Mouse (Mus musculus): Measurements from ENCODE around the gene Zfp784. TPM values are rescaled to one million over a fixed set of nuclear protein-coding genes. Genes with fewer than 3 reads are reported as not detected.
"Not testable (repeated sequence)": the region's sequence is repeated elsewhere in the genome, so short reads cannot be mapped to it uniquely, and the experiment has no call there.

Gene Zfp784
- total RNA-seq (2021) = 1 to 10 TPM; 2.6 to 3.4 TPM
- long read RNA-seq, experiment 1, partial matches to known transcripts = 0 of 7 reads
- long read RNA-seq, experiment 1, other reads (novel, unspliced or antisense) = 3 of 7 reads
- long read RNA-seq, experiment 2, partial matches to known transcripts = 0 of 8 reads
- long read RNA-seq, experiment 2, other reads (novel, unspliced or antisense) = 4 of 8 reads

DNA sequence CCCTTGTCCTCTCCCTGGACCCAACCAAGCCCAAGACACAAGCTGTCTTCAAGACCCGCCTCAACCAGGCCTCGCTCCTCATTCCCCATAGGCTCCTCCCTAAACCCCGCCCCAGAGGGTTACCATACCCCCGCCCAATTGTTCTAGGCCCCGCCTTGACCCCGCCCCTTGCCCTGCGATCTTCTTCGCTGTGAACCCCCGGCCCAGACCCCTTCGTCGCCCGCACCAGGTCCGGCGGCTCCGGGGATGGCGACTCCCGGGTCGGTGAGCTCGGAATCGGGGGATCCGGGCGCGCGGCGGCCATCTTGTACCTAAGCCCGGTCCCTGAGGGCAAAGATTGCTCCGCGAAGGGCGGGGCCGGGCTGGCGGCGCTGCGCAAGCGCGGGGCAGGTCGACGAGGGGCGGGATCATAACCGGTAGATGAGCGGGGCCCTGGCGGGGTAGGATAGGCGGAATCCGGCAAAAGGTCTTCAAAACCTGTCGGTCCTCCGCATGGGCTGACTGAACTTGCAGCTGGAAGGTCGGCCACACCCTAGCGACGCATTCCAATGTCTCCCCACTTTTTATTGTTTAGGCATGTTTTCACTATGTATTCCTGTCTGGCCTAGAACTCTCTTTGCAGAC is at the start of gene Zfp784:
Gene Zfp784 (minus strand): TSS at position 338 of the 624 bp plus-strand sequence.
- DNase-seq = peak; percentile 92

DNA sequence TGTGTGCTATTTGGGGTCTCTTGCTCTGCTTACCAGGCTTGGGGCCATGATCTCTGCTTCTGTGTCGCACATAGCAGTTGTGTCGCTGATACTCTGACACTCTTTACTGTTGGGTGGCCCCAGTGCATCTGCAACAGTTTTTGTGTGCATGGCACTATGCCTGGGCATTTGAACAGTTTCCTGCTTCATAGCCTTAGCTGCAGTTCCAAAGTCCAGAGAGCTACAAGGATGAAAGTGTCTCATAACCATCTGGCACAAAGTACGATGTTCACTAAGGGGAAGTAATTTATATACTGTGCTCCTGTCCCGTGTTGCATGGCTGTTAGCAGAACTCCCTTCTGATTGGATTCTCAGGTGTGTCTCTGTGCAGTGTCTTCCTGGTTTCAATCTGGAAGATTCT is 49.6 kb upstream of the Zfp784 start:
- no peak for DNase-seq

DNA sequence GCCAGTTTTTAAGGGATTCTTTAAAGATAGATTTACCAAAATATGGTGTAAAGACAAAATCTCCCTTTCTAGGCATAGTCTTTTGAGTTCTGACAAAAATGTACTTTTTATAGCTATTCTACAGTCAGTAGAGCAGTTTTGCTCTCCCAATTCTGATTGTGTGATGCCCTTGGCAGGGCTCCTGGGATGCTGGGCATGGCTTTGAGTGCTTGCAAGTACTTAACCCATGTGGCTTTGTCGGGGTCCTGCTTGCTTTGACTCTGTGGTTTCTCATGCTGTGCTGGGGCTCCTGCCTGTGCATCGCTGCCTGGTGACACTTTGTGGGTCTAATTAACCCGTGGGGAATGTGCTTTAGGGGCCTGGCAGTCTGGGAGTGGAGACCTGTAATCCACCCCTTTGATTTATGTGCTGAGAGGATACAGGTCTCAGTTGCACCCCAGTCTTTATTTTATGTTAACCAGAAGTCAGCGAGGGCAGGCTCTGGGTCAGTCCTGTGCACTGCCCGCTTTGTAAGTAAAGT is 48.7 kb upstream of the Zfp784 start:
- DNase-seq = no peak

DNA sequence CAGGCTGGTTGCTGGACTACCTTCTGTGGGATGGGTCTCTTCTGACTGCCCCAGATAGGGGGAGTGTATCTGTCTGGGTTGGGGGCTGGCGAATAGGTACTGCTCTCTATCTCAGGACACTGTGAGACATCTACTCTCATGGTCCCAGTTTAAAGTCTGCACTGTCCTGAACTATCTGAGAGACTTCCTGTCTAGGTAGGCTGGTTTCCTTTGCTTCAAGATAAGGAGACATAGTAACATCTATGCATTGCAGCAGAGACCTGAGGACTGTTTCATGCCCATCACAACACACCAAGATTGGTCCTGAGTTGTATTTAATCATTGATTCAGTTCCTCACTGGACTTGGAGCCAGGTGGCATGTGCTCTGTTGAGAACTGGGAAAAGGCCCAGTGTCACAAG is 47.3 kb upstream of the Zfp784 start:
- DNase-seq = no peak

DNA sequence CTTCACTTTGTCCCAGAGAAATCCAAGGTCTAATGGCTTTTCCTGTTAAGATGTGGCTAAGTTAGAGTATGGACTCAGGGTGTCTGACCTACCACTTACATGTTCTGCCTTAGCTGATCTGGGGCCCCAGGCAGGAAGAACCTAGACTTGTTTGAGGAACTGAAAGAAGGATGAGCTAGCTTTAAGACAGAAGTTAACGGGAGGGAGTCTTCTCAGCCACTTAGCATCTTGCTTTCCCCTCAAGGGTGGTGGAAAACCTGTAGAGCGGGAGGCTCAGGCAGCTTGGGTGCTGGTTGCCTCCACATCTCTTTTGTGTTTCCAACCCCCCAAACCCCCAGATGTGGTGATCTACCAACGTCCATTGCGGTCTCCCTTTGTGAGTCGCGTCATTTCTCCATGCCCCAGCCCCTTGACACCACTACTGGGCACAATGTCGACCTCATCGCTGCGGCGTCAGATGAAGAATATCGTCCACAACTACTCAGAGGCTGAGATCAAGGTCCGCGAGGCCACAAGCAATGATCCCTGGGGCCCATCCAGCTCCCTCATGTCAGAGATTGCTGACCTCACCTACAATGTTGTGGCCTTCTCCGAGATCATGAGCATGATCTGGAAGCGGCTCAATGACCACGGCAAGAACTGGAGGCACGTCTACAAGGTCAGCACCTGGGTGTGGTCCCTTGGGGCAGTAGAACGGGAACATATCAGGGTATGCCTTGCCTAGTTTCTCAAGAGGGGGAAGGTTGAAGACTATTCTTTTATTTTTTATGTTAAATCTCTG is 45.3 kb upstream of the Zfp784 start:
- DNase-seq = no peak

DNA sequence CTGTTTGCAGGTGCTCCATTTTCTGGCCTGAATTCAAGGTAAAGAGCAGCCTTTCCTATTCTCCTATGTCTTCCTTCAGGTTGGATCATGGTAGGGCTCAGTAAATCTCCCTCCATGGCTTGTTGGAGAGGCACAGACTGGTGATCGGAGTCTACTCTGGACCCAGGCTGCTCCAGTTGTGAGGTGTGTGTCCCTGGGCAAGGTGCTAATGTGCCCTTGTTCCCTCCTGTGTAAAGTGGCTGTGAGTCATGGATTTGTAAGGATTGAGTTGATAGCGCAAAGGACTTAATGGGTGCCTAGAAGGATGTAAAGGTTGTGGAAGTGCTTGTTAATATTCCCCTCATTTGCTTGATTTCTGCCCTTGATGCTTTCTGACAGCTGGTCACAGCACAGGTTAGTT is 43.7 kb upstream of the Zfp784 start:
- no peak for DNase-seq

DNA sequence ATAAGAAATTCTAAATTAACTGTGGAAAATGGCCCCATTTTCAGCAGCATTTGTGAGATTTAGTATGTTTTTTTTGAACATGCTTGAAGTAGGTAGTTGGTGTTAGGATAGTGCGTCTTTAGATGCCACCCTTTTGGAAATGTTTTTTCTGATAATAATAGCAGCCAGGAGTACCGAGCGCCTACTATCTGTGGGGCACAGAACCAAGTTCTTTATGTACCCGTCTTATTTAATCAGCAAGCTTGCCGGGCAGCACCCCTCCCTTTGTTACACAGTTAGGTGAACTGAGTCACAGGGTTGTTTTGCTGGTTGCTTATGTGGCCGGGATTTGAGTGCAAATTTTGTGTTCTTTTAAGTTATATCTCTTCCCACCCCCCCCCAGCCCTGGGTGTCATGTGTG is 43.0 kb upstream of the Zfp784 start:
- DNase-seq = no peak

DNA sequence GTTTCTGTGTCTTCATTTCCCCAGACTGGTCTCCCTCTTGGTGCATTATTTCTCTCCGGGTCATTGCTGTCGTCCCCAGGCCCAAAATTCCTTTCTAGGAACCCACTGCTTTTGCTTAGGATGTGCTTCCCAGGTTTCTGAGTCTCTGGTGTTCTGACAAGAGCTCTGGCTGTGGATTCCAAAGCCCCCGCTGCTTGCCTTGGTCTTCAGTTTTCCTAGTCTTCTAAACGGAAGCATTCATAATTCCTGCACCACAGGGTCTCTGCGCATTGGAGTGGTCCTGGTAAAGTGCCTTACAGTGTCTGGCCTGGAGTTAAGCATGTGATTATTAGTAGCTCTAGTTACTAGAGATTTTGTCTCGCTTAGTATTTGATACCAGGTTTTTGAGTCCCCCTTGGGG is 42.6 kb upstream of the Zfp784 start:
- DNase-seq = no peak

DNA sequence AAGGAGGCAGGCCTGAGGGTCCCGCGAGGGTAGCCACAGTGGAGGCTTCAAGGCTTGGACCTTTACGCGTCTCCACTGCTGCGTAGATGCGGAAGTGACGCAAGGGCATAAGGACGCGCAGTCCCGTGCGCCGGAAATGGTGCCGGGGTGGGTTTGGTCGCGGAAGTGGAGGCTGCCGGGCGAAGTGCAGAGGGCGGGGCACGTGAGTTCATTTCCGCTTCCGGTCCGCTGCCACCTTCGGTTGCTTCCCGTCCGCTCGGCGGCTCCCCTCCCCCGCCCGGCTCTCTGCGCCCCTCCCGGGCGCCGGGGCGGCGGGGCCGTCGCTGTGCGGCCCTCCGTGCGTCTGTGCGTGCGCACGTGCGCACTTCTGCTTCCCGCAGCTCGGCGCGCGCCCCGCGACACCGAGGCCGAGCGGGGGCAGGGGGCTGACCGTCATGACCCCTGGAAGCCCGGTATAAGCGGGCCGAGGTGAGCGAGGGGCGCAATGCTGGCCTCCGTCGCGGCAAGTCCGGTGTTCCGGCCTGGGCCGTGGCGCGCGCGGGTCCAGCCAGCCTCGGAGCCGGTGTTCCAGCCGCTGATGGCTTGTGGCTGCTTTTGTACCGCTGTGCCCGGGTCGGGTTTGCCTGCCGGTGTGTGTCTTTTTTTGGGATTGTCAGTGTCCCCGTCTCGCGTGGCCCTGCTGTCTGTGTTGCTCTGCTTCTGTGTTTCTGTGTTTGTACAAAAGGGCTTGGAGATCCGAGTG is 41.9 kb upstream of the Zfp784 start, which contains the start of gene Epn1:
Gene Epn1 (plus strand): TSS at position 226 of the 742 bp plus-strand sequence.
- DNase-seq = peak; percentile 96

DNA sequence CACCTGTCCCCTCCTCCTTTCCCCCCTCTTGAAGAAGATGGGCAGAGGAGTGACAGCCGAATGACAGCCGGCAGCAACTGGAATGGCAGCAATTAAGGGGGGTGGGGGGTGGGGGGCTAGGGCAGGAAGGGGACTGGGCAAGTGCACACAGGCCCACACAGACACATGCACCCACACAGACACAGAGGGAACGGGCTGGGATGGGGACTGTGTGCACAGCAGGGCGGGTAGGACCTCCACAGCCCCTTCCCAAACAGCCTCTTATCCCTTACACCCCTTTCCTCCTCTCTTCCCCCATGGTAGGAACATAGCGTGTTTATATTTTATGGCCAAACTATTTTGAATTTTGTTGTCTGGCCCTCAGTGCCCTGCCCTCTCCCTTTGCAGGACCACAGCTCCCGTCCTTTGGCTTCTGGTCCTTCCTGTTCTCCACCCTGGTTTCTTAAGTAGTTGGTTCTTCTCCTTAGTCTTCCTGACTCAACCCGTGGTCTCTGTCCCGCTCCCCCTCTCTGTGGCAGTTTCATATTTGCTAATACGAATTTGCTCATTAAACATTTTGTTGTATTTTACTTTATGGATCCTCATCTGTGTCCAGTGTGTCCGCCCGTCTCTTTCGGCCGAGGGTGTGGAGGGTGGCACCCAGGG is 41.2 kb upstream of the Zfp784 start:
- not testable (repeated sequence) for DNase-seq

DNA sequence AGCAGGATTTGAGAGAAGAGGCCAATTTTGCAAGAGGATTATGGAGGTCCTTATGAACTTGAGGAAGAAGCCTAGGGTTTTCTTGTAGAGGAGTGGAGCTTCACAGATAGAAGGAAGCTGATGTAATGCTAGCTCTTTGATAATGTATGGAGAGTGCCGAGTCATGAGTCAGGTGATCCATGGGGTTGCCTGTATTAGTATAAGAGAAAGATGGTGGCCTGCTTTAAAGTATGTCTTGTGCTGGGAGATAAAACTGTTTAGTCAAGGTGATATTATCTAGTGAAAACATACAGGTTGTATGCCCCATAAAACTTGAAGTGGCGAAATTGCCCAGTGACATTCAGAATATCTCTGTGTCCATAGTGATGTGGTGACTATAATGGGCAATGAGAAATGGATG is 38.7 kb upstream of the Zfp784 start:
- DNase-seq = no peak

DNA sequence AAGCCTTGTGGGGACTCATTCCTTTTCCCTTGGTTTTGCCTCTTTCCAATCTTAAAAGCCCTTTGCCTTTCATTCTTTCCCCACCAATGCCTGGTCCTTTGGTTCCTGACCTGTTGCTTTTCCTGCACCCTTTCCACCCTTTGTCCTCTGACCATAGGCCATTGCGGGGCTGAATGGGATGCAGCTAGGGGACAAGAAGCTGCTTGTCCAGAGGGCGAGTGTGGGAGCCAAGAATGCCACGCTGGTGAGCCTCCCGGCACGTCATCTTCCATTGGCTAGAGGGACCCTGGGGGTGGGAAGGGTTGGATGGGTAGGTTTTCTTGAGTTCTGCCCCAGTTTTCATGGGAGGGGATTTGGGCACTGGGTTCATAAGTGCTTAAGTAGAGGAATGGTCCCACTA is 36.7 kb upstream of the Zfp784 start:
- DNase-seq = no peak

DNA sequence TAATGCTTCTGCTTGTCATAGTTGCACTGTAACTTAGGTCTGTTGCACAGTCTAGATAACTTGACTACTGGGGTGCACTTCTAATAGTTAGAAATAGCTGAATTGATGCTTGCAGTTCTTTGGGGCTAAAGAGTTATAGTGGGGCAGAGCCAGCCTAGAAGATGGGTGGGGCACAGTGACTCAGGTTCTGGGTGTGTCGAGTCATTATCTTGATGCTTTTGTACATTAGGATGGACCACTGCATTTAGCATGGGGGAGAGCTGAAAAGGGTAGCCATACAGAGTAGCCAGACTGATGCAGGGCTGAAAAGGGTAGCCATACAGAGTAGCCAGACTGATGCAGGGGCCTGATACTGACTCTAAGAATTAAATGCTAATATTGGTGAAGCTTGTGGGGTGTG is 35.3 kb upstream of the Zfp784 start:
- DNase-seq = no peak

DNA sequence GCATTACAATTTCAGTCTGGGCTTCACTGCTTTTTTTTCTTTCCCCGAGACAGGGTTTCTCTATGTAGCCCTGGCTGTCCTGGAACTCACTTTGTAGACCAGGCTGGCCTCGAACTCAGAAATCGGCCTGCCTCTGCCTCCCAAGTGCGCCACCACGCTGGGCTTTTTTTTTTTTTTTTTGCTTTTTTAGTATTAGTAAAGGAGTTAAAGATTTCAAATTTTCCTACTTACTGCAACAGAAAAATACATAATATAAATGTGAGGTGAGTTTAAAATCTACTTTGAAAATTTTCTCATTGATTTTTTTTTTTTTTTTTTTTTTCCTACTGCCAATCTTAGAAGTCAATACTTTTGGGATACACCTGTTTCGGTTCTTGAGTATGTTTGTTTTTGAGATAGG is 26.6 kb upstream of the Zfp784 start:
- no peak for DNase-seq

DNA sequence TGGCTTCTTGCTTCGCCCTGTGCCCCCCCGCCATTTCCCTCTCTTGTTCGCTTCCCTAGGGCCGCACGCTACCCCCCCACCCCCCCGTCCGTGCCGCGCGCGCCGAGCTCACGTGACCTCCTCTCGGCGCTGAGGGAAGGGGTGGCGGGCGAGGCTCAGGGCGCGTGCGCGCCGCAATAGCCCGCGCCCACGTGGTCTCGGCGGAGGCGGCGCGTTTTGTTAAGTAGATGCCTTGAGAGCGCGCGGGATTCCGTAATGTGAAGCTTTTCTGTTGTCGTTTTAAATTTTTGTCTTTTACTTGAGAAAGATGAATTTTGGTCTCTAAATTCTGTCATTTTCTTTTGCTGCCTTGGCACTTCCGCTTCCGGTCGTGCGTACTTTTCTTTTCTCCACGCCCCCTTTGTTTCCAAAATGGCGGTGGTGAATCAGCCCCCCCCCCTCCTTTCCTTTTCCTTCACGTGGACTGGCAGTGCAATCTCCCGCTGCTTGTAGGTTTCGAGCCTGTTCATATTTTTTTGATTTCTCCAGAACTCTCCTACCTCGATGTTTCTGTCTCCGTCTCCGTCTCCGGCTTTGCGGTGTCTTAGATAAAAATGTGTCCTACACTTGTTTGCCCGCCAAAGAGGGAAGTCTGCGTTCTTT is 24.2 kb upstream of the Zfp784 start:
- no peak for DNase-seq

DNA sequence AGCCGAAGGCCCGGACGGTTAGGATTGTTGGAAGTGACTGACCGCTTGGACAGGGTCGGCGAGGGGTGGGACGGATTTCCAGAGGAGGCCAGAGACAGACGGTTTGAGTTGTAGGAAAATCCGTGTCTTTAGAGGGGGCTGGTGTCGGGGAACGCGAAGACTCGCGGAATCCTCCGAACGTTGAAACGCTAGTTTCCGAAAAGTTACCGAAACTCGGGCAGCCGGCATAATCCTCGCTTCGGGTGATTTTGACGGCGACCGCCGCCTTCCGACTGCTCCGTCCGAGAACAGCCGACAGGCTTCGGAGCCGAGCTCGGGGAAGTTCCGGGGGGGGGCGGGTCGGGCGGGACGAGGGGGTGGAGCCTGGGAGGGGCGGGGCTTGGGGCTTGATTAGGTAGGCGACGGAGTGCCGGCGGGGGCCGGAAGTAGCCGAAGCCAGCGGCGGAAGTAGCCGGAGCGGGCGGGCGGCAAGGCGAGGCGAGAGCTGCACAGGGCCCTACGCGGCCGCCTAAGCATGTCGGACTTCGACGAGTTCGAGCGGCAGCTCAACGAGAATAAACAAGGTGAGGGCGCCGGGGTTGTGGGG is 23.6 kb upstream of the Zfp784 start, which contains the start of gene U2af2:
Gene U2af2 (plus strand): TSS at position 370 of the 586 bp plus-strand sequence.
- peak; percentile 94 for DNase-seq

DNA sequence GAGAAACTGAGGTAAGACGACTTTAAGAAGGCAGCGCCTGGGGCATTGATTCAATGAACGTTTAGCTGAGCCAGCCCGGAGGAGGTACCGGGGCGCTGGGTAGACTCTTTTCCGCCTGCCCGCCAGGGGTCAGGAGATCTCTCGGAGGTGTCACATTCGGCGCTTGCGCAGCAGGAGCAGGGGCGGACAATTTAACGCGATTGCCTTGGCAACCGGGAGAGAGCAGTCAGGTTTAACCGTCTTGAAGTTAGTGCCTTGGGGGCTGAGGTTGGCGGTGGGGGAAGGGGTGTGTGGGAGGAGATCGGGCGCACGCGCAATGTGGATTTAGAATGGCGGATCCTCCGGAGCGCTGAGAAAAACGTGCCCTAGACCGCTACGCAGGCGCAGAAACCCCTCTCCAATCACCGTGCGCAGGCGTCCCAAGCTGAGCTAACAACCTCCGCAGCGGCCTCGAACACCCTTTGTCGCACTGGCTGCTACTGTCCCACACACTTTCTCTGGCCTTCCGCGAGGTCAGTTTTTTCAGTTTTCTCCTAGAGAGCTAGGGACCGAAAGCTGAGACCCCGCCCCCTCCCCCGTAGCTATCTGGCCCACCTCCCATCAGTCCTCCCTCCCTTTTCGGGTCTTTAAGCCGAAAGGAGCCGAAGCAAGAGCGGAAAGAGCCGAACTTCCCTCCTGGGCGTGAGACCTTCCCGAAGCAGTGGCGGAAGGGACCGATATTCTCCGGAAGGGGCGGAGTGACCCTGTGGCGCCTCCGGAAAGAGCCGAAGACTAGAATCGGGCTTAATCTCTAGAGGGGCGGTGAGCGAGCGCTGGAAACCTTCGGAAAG is 22.9 kb upstream of the Zfp784 start:
- DNase-seq = peak; percentile 95

DNA sequence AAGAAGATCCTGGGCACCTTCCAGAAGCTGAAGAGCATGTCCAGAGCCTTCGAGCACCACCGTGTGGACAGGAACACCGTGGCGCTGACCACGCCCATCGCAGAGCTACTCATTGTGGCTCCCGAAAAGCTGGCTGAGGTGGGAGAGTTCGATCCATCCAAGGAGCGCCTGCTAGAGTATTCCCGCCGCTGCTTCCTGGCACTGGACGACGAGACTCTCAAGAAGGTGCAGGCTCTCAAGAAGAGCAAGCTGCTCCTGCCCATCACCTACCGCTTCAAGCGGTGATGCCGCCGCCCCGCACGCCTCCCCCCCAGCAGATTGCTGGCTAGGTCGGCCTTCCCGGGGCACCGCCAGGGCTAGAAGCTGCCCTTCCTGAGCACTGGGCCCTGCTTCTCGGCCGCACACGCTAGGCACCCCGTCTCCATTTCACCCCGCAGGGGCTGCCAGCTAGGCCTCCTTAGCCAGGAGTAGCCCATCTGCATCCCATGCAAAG is 22.0 kb upstream of the Zfp784 start:
- peak; percentile 60 for DNase-seq

DNA sequence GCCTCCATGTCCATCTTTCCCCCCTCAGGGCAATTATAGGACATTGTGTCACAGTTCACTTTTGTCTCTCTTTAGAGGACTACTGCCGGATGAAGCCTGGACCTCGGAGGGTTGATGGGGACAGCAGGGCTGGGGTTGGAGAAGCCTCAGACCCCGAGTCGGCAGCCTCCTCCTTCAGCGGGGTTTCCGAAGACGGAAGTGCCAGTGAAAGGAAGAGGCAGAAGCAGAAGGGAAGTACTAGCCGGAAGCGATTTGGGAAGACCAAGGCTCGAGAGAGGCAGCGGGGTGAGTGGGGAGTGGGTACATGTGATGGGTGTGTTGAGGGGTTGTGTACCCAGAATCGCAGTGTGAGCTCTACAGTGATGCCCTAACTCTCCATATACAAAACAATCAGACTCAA is 21.2 kb upstream of the Zfp784 start:
- no peak for DNase-seq

DNA sequence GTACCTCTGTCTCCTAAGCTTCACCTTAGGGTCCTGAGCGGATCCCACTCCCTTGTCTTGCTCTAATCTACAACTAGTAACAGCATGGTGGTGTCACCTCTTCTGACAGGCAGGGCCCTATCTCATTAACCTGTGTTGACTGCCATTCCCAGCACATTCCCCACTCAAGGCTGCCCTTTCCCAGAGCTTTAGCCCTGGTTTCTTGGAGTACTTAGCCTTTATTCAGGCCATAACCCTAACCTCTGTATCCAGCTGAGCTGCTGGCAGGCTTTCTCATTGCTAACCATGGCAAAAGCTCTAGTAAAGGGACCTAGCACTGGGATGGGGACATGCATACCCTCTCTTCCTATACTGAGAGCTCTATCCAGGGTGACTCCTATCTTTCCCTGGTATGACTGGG is 20.4 kb upstream of the Zfp784 start:
- no peak for DNase-seq

All from gastrocnemius, postnatal 25 days (tissue).